Mouse (Mus musculus) midbrain, embryonic 11.5 days (tissue): ENCODE results near the gene Sinhcaf. TPM values are rescaled to one million over a fixed set of nuclear protein-coding genes. Genes with fewer than 3 reads are reported as not detected.

ENCODE experiments used
- ATAC-seq: fragments of 200-750 bp; cut with Nextera tagmentation; 2 replicates; pipeline ENCODE4 v1.8.0; 2017; ENCODE audit warnings: moderate TSS enrichment, moderate library complexity; ENCODE audit not compliant: low FRiP score
- DNase-seq: peaks from one replicate; pipeline ENCODE4 v3.0.0; 2015; ENCODE audit warnings: low spot score; ENCODE audit errors: missing footprints
- H3K27ac ChIP-seq: fragments of 300-500 bp; sonication (generic); 2 replicates; pipeline ENCODE4 v1.5.1; 2014; ENCODE audit warnings: low read depth, low read length
- H3K27me3 ChIP-seq: fragments of 300-500 bp; sonication (generic); 2 replicates; pipeline ENCODE4 v1.6.1; 2014; ENCODE audit warnings: mild to moderate bottlenecking, low read length, moderate library complexity, mixed read lengths; ENCODE audit not compliant: control insufficient read depth, insufficient read depth
- H3K36me3 ChIP-seq: fragments of 300-500 bp; sonication (generic); 2 replicates; pipeline ENCODE4 v1.6.1; 2014; ENCODE audit warnings: mild to moderate bottlenecking, low read length, moderate library complexity, mixed read lengths; ENCODE audit not compliant: control insufficient read depth, insufficient read depth
- H3K4me1 ChIP-seq: fragments of 300-500 bp; sonication (generic); 2 replicates; pipeline ENCODE4 v1.6.1; 2014; ENCODE audit warnings: low read length; ENCODE audit not compliant: control insufficient read depth, insufficient read depth
- H3K4me2 ChIP-seq: fragments of 300-500 bp; sonication (generic); 2 replicates; pipeline ENCODE4 v1.6.1; 2014; ENCODE audit warnings: mild to moderate bottlenecking, moderate library complexity
- H3K4me3 ChIP-seq: fragments of 300-500 bp; sonication (generic); 2 replicates; pipeline ENCODE4 v1.5.1; 2014; ENCODE audit warnings: low read depth, low read length
- H3K9ac ChIP-seq: fragments of 300-500 bp; sonication (generic); 2 replicates; pipeline ENCODE4 v1.6.1; 2014; ENCODE audit warnings: low read length
- H3K9me3 ChIP-seq: fragments of 300-500 bp; sonication (generic); 2 replicates; pipeline ENCODE4 v1.6.1; 2016; ENCODE audit warnings: low read length; ENCODE audit not compliant: control insufficient read depth
- WGBS: fragments of 180-500 bp; shearing (Covaris S2); extraction: QIAGEN DNeasy Blood & Tissue Kit; methylation state at CpG from one replicate; pipeline ENCODE4 v1.1.7; 2014; 5-methylcytosine and 5-hydroxymethylcytosine counted together
- polyA plus RNA-seq: library from polyadenylated mRNA; unstranded; fragments of >200 nt; fragmentation: Nextera tagmentation; extraction: Ambion mirVana; gene quantifications from 2 replicates; pipeline ENCODE4 v1.2.1, GENCODE M21; 2014

The Sinhcaf gene
- polyA plus RNA-seq, 1 experiment from 2014 or later, result 313 TPM

DNA sequence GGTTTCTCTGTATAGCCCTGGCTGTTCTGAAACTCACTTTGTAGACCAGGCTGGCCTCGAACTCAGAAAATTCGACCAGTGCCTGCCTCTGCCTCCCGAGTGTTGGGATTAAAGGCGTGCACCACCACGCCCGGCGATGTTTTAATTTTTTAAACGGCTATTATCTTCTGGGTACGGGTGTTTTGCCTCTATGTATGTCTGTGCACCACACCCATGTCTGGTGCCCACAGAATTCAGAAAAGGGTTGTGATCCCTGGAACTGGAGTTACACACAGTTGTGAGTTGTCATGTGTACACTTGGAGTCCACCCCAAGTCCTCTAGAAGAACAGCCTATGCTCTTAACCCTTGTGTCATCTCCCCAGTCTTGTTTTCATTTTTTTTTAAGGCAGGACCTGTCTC is 39.3 kb downstream of the Sinhcaf start:
- no peaks in the 10 kb centered on the region for H3K9me3 ChIP-seq
- H3K36me3 ChIP-seq, result no peaks in the 10 kb centered on the region
- H3K9ac ChIP-seq, result no peak overlapping the region
- no peak for ATAC-seq
- no peaks in the 10 kb centered on the region for H3K27me3 ChIP-seq
- H3K4me2 ChIP-seq, result no peak overlapping the region
- no peak overlapping the region for H3K27ac ChIP-seq
- DNase-seq, result no peak
- H3K4me3 ChIP-seq, result no peak overlapping the region
- WGBS, result 95% methylated on average over 9 of the region's 9 CpGs
- H3K4me1 ChIP-seq, result 0 out of 2 replicates have a peak, but pooled peaks cover 3% of the 10 kb centered on the region

GRCm38 (mm10) chr6:148902728-148903127 is 43.5 kb downstream of the Sinhcaf start:
- DNase-seq (no peak), ATAC-seq (no peak)
- H3K4me1 ChIP-seq, result 0 out of 2 replicates have a peak, but pooled peaks cover 3% of the 10 kb centered on the region
- H3K36me3 ChIP-seq, result no peaks in the 10 kb centered on the region
- no peaks in the 10 kb centered on the region for H3K9me3 ChIP-seq
- no peak overlapping the region for H3K4me2 ChIP-seq
- H3K27ac ChIP-seq, result no peak overlapping the region
- H3K9ac ChIP-seq, result no peak overlapping the region
- 80% methylated on average over 3 of the region's 3 CpGs for WGBS
- no peak overlapping the region for H3K4me3 ChIP-seq
- no peaks in the 10 kb centered on the region for H3K27me3 ChIP-seq

DNA sequence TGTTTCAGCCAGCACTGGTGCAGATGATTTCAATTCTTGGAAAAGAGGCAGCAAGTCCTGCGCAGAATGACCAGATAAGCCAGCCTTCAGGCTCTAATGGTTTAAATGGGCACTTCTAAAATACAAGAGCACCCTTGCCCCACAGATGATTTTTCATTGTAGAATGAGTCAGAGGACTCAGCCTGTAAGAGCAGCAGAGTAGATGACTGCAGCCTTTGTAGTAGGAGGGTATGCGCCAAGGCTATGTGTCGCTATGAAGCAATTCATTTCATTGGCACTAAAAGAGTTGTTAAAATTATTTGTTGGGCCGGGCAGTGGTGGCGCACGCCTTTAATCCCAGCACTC is 49.8 kb downstream of the Sinhcaf start:
- no peaks in the 10 kb centered on the region for H3K9me3 ChIP-seq
- 52% methylated on average over 6 of the region's 6 CpGs for WGBS
- ATAC-seq (no peak; the same call in 1 of the 2 replicates), DNase-seq (no peak)
- H3K4me1 ChIP-seq, result peaks cover 2% of the 10 kb centered on the region; the same call in 1 of the 2 replicates
- no peaks in the 10 kb centered on the region for H3K36me3 ChIP-seq
- H3K4me3 ChIP-seq, result peak overlapping the region; percentile 79
- H3K27ac ChIP-seq, result peak overlapping the region; percentile 77
- peak overlapping the region; percentile 79 for H3K9ac ChIP-seq
- H3K27me3 ChIP-seq, result no peaks in the 10 kb centered on the region
- peak overlapping the region; percentile 87 for H3K4me2 ChIP-seq

DNA sequence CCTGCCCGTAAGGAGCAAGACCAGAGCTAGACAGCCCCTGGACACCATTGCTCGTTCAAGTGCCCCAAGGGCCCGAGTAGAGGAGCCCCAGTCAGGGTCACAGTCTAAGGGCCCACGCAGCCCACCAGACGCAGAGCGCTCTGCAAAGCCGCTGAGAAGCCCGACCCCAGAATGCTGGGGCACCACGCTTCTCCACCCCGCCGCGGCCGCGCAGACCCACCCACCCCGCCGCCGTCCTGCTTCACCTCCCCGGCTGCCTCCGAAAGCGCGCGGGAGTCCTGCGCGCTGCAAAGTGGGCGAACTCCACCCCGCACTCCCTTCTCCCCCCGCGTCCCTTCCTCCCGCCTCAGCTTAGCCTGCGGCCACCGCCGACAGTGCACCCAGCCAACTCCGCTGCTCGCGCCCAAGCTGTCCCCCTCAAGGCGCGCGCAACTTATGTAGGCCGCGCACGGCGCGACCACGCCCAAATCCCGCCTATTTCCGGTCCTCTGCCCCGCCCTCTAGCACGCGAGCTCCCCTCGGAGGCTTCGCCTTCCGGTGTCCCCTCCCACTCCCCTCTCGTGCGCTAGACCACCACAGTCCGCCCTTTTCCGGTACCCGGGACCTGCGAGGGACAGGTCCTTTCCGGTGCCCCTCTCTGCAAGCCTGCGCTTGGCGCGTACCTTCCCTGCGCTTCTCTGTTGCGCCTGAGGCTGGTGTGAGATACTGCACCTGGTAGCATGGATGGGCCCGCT is 50.3 kb downstream of the Sinhcaf start, which contains the start of gene Caprin2:
TSS of gene Caprin2 (minus strand) at position 465 of the 734 bp plus-strand sequence.
- Histone ChIP-seq H3K4me3 (peak within 1 kb of the TSS; percentile 79), H3K27me3 (no peaks in the 10 kb centered on the region), H3K36me3 (no peaks in the 10 kb centered on the region), H3K4me2 (peak within 1 kb of the TSS; percentile 87), H3K27ac (peak within 1 kb of the TSS; percentile 77), H3K9me3 (no peaks in the 10 kb centered on the region), H3K9ac (peak within 1 kb of the TSS; percentile 79), H3K4me1 (peaks cover 2% of the 10 kb centered on the region; the same call in 1 of the 2 replicates)
- peak; percentile 99 for DNase-seq
- WGBS, result under 1% methylated on average over 62 of the region's 65 CpGs
- peak; percentile 99 for ATAC-seq

DNA sequence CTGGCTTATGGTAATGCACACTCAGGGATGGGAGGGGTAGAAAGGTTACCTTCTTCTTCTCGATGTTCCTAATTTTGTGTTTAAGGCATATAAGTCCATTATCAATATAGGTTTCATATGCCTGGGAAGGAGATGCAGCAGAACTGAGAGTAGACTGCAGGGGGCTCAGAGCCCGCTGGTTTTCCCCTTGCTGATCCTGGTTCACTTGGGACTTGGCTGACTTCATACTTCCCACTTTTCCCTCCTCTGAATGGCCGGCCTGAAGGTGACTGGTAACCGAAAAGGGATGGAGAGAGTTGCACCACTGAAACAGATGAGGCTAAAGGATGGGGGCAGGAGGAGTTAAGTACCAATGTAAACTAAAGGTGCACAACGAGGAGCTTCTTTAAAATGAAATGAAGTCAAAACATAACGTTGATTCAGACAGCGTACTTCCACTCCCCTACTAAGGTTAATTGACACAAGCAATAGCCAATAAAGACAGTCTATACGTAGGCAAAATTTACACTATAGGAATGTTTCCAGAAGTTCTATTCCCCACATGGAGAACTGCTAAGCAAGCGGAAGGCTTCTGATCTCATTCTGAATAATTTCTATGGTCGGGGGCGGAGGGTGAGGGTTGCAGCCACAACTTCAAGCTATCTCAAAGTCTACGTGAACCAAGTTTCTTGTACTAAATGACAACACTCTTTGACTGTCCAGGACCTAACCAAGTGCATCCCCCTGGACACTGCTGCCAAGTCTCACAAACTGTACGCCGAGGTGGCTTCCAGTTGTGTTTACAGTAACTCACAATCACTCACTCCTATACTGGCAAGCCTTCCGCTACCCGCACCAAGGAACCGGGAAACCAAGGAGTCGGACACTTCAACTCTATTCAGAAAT is 51.1 kb downstream of the Sinhcaf start:
- H3K4me2 ChIP-seq, result peak overlapping the region; percentile 87
- H3K27me3 ChIP-seq, result no peaks in the 10 kb centered on the region
- H3K9me3 ChIP-seq, result no peaks in the 10 kb centered on the region
- WGBS, result 20% methylated on average over 18 of the region's 18 CpGs
- H3K4me3 ChIP-seq, result peak overlapping the region; percentile 79
- peak overlapping the region; percentile 79 for H3K9ac ChIP-seq
- no peak for ATAC-seq
- H3K27ac ChIP-seq, result peak overlapping the region; percentile 59; the same call in 1 of the 2 replicates
- no peak for DNase-seq
- no peaks in the 10 kb centered on the region for H3K36me3 ChIP-seq
- H3K4me1 ChIP-seq, result peaks cover 2% of the 10 kb centered on the region; the same call in 1 of the 2 replicates

GRCm38 (mm10) chr6:148873911-148874310 is 72.4 kb downstream of the Sinhcaf start:
- no peak overlapping the region for H3K9ac ChIP-seq
- H3K4me3 ChIP-seq, result no peak overlapping the region
- H3K36me3 ChIP-seq, result no peaks in the 10 kb centered on the region
- no peak overlapping the region for H3K27ac ChIP-seq
- H3K4me1 ChIP-seq, result no peaks in the 10 kb centered on the region
- H3K4me2 ChIP-seq, result no peak overlapping the region
- WGBS, result 86% methylated on average over 1 of the region's 1 CpGs
- H3K9me3 ChIP-seq, result no peaks in the 10 kb centered on the region
- no peaks in the 10 kb centered on the region for H3K27me3 ChIP-seq
- peak; percentile 76 for DNase-seq
- ATAC-seq, result no peak

Other genes with a start within 250 kb of the Sinhcaf start
- 25.5 and 27.9 TPM in 2 replicates for gene Ipo8, start 115.0 kb downstream of the Sinhcaf start, polyA plus RNA-seq
- 13.8 and 17.3 TPM in 2 replicates for gene Caprin2, start 50.2 kb downstream of the Sinhcaf start, polyA plus RNA-seq
- gene Dennd5b, start 155.2 kb upstream of the Sinhcaf start, polyA plus RNA-seq, result 17.0 and 17.7 TPM in 2 replicates
- not detected in 2 replicates for gene Gm10203, start 183.7 kb upstream of the Sinhcaf start, polyA plus RNA-seq
- 8.0 and 8.6 TPM in 2 replicates for gene Etfbkmt, start 193.4 kb upstream of the Sinhcaf start, polyA plus RNA-seq
- 61.8 and 66.5 TPM in 2 replicates for gene Amn1, start 242.2 kb upstream of the Sinhcaf start, polyA plus RNA-seq